Comparison of ENCODE assay signal across 10 mouse cellular contexts in genomic region chr9:58112321-58112751, GRCm38 (mm10). TPM values are rescaled to one million over a fixed set of nuclear protein-coding genes. Genes with fewer than 3 reads are reported as not detected.
DNase-seq lines count a peak whose midpoint lies in the region; ATAC-seq lines count a peak whose summit lies in the region.
"Had no signal": no experiment of that assay in that cellular context is flagged by ENCODE, and none has a peak within 500 bp of the region (broad histone marks: within the 10 kb centered on the region; RNA-seq: fewer than 3 reads in every experiment).

No protein-coding gene starts in this region.

- H3K27ac ChIP-seq in heart, embryonic 12.5 days (ENCODE audit: poor library complexity, severe bottlenecking): no peak overlapping the region
- H3K27ac ChIP-seq in hindbrain, embryonic 13.5 days: peak overlapping the region; percentile 95
- peak overlapping the region; percentile 90 for H3K27ac ChIP-seq in neural tube, embryonic 14.5 days (ENCODE audit: low read depth, low read length)

- no peak for ATAC-seq in heart, embryonic 12.5 days (ENCODE audit: insufficient number of reproducible peaks, low FRiP score)
- peak; percentile 59 for ATAC-seq in activated CD4-positive, CD25-positive, alpha-beta regulatory T cell, adult 4 months
- peak; percentile 65 for ATAC-seq in hindbrain, embryonic 13.5 days (ENCODE audit: low FRiP score)
- ATAC-seq in neural tube, embryonic 14.5 days (ENCODE audit: low read depth): peak; percentile 39

- H3K4me3 ChIP-seq in heart, embryonic 12.5 days: no peak overlapping the region
- H3K4me3 ChIP-seq in hindbrain, embryonic 13.5 days: no peak overlapping the region
- no peak overlapping the region for H3K4me3 ChIP-seq in neural tube, embryonic 14.5 days (ENCODE audit: low read depth, low read length)
- H3K4me3 ChIP-seq: myocyte had no signal

- no peaks in the 10 kb centered on the region for H3K36me3 ChIP-seq in heart, embryonic 12.5 days
- no peaks in the 10 kb centered on the region for H3K36me3 ChIP-seq in hindbrain, embryonic 13.5 days
- H3K36me3 ChIP-seq in neural tube, embryonic 14.5 days (ENCODE audit: control insufficient read depth, insufficient read depth, low read length): no peaks in the 10 kb centered on the region

- 20% methylated on average over 5 of the region's 6 CpGs for WGBS in heart, embryonic 12.5 days
- 4% methylated on average over 6 of the region's 6 CpGs for WGBS in hindbrain, embryonic 13.5 days
- WGBS in neural tube, embryonic 14.5 days: 6% methylated on average over 6 of the region's 6 CpGs

- H3K27me3 ChIP-seq in heart, embryonic 12.5 days (replicated peaks): peaks cover 44% of the 10 kb centered on the region
- H3K27me3 ChIP-seq in hindbrain, embryonic 13.5 days: peaks cover 28% of the 10 kb centered on the region; the same call in 1 of the 2 replicates
- H3K27me3 ChIP-seq in neural tube, embryonic 14.5 days (ENCODE audit: control insufficient read depth, insufficient read depth, low read length): no peaks in the 10 kb centered on the region

- H3K4me1 ChIP-seq in heart, embryonic 12.5 days (replicated peaks): peaks cover 51% of the 10 kb centered on the region
- H3K4me1 ChIP-seq in hindbrain, embryonic 13.5 days (replicated peaks): peaks cover 79% of the 10 kb centered on the region
- peaks cover 40% of the 10 kb centered on the region for H3K4me1 ChIP-seq in neural tube, embryonic 14.5 days (ENCODE audit: control insufficient read depth, insufficient read depth, low read length)

- no peaks in the 10 kb centered on the region for H3K9me3 ChIP-seq in heart, embryonic 12.5 days (replicated peaks)
- H3K9me3 ChIP-seq in hindbrain, embryonic 13.5 days: no peaks in the 10 kb centered on the region
- no peaks in the 10 kb centered on the region for H3K9me3 ChIP-seq in neural tube, embryonic 14.5 days (ENCODE audit: control insufficient read depth, low read length)

- H3K4me2 ChIP-seq in heart, embryonic 12.5 days: 0 out of 2 replicates have a peak overlapping the region, but pooled peaks have one; percentile 59
- 0 out of 2 replicates have a peak overlapping the region, but pooled peaks have one; percentile 19 for H3K4me2 ChIP-seq in hindbrain, embryonic 13.5 days
- H3K4me2 ChIP-seq in neural tube, embryonic 14.5 days (ENCODE audit: low read depth, low read length): peak overlapping the region; percentile 15; the same call in 1 of the 2 replicates

- no peak overlapping the region for H3K9ac ChIP-seq in heart, embryonic 12.5 days
- H3K9ac ChIP-seq in hindbrain, embryonic 13.5 days: peak overlapping the region; percentile 51
- 0 out of 2 replicates have a peak overlapping the region, but pooled peaks have one; percentile 12 for H3K9ac ChIP-seq in neural tube, embryonic 14.5 days (replicated peaks; ENCODE audit: low read depth, low read length)

- no peak for DNase-seq in heart, adult 8-10 months (ENCODE audit: low spot score)
- DNase-seq in gastrocnemius, postnatal 4 days (ENCODE audit: low spot score in 2 of 2): no peak
- DNase-seq in cerebellum, adult 9-10 months: no peak
- no peak for DNase-seq in spleen, adult 18-20 months

RNA-seq across cellular contexts. Expression of gene Ccdc33, which starts 6.3 kb away (rescaled TPM):
- not detected in 2 replicates for polyA plus RNA-seq in heart, embryonic 12.5 days (2016; fragmentation: Nextera tagmentation; extraction: Ambion mirVana)
- under 1 TPM in 3 of 4 experiments, not detected in 1; 0.26 to 0.44 (median 0.30) TPM for total RNA-seq in heart, adult 8-10 months (2022)
- not detected for polyA plus RNA-seq in activated CD4-positive, CD25-positive, alpha-beta regulatory T cell, adult 4 months (2017; shearing (Covaris generic))
- polyA plus RNA-seq in hindbrain, embryonic 13.5 days (2015; fragmentation: Nextera tagmentation; extraction: Ambion mirVana): 0.81 and 0.91 TPM in 2 replicates
- polyA plus RNA-seq in neural tube, embryonic 14.5 days (2014; fragmentation: Nextera tagmentation; extraction: Ambion mirVana): 0.13 TPM in 1 of 2 replicates, not detected in the other
- total RNA-seq in gastrocnemius, postnatal 4 days (2021): not detected
- polyA plus RNA-seq: C2C12, myocyte had no signal

RNA-seq across cellular contexts. Expression of gene Stra6, which starts 48.7 kb away (rescaled TPM):
- 0.78 and 1.00 TPM in 2 replicates for polyA plus RNA-seq in heart, embryonic 12.5 days (2016; fragmentation: Nextera tagmentation; extraction: Ambion mirVana)
- 1 to 10 TPM in 1 of 4 experiments, under 1 TPM in 3; 0.50 to 1.5 (median 0.67) TPM for total RNA-seq in heart, adult 8-10 months (2022)
- polyA plus RNA-seq in activated CD4-positive, CD25-positive, alpha-beta regulatory T cell, adult 4 months (2017; shearing (Covaris generic)): 1 to 10 TPM; 3.1 to 3.8 TPM
- 19.1 and 20.1 TPM in 2 replicates for polyA plus RNA-seq in hindbrain, embryonic 13.5 days (2015; fragmentation: Nextera tagmentation; extraction: Ambion mirVana)
- 6.0 and 28.4 TPM in 2 replicates for polyA plus RNA-seq in neural tube, embryonic 14.5 days (2014; fragmentation: Nextera tagmentation; extraction: Ambion mirVana)
- total RNA-seq in gastrocnemius, postnatal 4 days (2021): 1 to 10 TPM in 1 of 2 experiments, under 1 TPM in 1; 0.74 to 1.1 TPM
